Mouse (Mus musculus) intestine, postnatal 0 days (tissue): Measurements from ENCODE around the gene Tmem168. TPM values are rescaled to one million over a fixed set of nuclear protein-coding genes. Genes with fewer than 3 reads are reported as not detected.

Experiments
- ATAC-seq: fragments of 200-750 bp; cut with Nextera tagmentation; 2 replicates; pipeline ENCODE4 v1.8.0; 2017; ENCODE audit warnings: mild to moderate bottlenecking, moderate TSS enrichment, moderate library complexity
- H3K27ac ChIP-seq: fragments of 300-500 bp; sonication (generic); 2 replicates; pipeline ENCODE4 v1.5.1; 2014; ENCODE audit warnings: mild to moderate bottlenecking, low read depth, low read length, moderate library complexity
- H3K27me3 ChIP-seq: fragments of 300-500 bp; sonication (generic); replicated peaks from 2 replicates; pipeline ENCODE4 v1.6.1; 2014; ENCODE audit warnings: low read length, mixed read lengths; ENCODE audit not compliant: control insufficient read depth, insufficient read depth
- H3K36me3 ChIP-seq: fragments of 300-500 bp; sonication (generic); 2 replicates; pipeline ENCODE4 v1.6.1; 2014; ENCODE audit warnings: mild to moderate bottlenecking, moderate library complexity; ENCODE audit not compliant: control insufficient read depth, insufficient read depth
- H3K4me1 ChIP-seq: fragments of 300-500 bp; sonication (generic); replicated peaks from 2 replicates; pipeline ENCODE4 v1.6.1; 2014; ENCODE audit warnings: antibody characterized with exemption, low read length, mixed read lengths; ENCODE audit not compliant: control insufficient read depth, insufficient read depth
- H3K4me2 ChIP-seq: fragments of 300-500 bp; sonication (generic); replicated peaks from 2 replicates; pipeline ENCODE4 v1.6.1; 2014; ENCODE audit warnings: low read depth, mild to moderate bottlenecking, moderate library complexity
- H3K4me3 ChIP-seq: fragments of 300-500 bp; sonication (generic); 2 replicates; pipeline ENCODE4 v1.5.1; 2014; ENCODE audit warnings: low read depth, low read length
- H3K9ac ChIP-seq: fragments of 300-500 bp; sonication (generic); 2 replicates; pipeline ENCODE4 v1.6.1; 2014; ENCODE audit warnings: mild to moderate bottlenecking, low read depth, low read length
- H3K9me3 ChIP-seq: fragments of 300-500 bp; sonication (generic); 2 replicates; pipeline ENCODE4 v1.6.1; 2016; ENCODE audit warnings: mixed run types; ENCODE audit not compliant: control insufficient read depth
- CTCF ChIP-seq: sonication (generic); IDR thresholded peaks from 2 replicates; pipeline ENCODE4 v1.5.1; 2016; ENCODE audit warnings: low read depth, mild to moderate bottlenecking, control low read depth, antibody characterized with exemption, moderate library complexity
- WGBS: fragments of 180-500 bp; shearing (Covaris S2); extraction: QIAGEN DNeasy Blood & Tissue Kit; methylation state at CpG from one replicate; pipeline ENCODE4 v1.1.7; 2014; 5-methylcytosine and 5-hydroxymethylcytosine counted together
- polyA plus RNA-seq: library from polyadenylated mRNA; unstranded; fragments of >200 nt; fragmentation: Nextera tagmentation; extraction: Ambion mirVana; gene quantifications from 2 replicates; pipeline ENCODE4 v1.2.1, GENCODE M21; 2015

Tmem168 gene
- polyA plus RNA-seq, 1 experiment from 2014 or later, result 13.0 TPM

DNA sequence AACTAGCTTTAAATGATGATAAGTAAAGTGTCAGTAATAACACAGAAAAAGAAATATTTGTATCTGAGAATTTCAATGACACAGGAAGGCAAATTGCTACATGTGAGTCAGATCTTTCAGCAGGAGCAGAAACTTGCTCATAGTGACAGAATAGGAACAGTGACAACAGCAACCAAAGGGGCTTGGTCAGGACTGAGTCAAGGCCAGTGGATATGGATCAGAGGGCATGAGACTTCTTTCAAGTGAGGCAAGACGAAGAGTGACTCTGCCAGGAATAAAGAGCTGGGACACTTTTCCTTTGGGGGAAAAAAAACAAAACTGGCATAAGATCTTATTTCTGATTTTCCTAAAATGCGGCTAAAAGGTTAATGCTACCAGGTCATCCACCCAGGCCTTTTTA is 52.6 kb downstream of the Tmem168 start:
- Histone ChIP-seq H3K4me1 (no peaks in the 10 kb centered on the region), H3K9me3 (no peaks in the 10 kb centered on the region), H3K9ac (no peak overlapping the region), H3K27me3 (no peaks in the 10 kb centered on the region), H3K4me3 (no peak overlapping the region), H3K4me2 (no peak overlapping the region), H3K27ac (no peak overlapping the region), H3K36me3 (no peaks in the 10 kb centered on the region)
- no peak for TF ChIP-seq CTCF
- 73% methylated on average over 2 of the region's 2 CpGs for whole genome bisulfite sequencing
- no peak for ATAC-seq

DNA sequence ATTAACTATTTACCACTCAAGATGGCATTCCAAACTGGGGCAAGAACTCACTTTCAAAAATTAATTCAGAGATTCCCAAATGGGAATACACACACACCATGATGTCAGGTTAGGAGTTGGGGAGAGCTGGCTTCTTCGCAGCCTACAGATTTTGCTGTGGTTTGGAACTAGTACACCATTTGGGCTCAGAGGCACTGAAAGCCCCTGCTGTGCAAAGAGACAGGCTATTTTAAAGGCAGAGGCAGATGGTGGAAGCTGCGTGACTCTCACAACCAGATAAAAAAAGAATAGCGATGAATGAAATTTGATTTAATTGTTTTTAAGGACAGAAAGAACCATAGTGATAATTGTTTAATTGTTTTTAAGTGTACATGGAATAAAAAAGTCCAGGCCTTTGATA is 66.1 kb downstream of the Tmem168 start:
- no peak overlapping the region for H3K27ac ChIP-seq
- no peak for TF ChIP-seq CTCF
- H3K27me3 ChIP-seq, result no peaks in the 10 kb centered on the region
- no peaks in the 10 kb centered on the region for H3K4me1 ChIP-seq
- ATAC-seq, result no peak
- no peak overlapping the region for H3K4me3 ChIP-seq
- no peak overlapping the region for H3K9ac ChIP-seq
- no peak overlapping the region for H3K4me2 ChIP-seq
- no peaks in the 10 kb centered on the region for H3K36me3 ChIP-seq
- no peaks in the 10 kb centered on the region for H3K9me3 ChIP-seq
- WGBS, result 92% methylated on average over 3 of the region's 3 CpGs

DNA sequence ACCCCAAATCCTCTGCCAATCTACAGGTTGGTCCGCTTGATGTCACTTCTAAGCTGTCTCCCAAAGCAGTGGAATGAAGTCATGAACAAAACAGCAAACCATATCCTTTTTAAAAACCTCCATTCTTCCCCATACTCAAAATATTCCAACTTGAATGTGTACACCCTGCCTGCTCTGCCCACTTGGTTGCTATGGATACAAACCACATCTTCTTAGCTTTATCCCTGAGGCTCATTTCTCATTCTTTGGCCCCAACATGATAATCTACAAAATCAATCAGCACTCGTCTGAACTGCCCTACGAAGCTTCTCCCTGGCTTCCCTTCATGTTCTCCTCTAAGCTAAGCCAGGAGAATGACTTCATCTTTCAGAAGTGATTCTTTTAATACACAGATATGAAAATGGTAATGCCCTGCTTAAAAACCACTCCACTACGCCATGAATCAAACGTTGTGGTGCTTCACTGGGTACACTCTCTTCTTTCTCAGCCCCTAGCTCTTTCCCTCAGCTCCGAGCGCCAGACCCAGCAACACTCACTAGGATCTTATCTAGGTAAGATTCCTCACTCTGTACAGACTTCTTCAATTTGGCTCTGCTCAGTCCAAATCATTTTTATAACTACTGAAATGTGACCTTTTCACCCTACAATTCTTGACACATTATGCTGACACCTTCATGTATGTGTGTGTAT is 70.5 kb downstream of the Tmem168 start:
- no peak for ATAC-seq
- H3K9me3 ChIP-seq, result no peaks in the 10 kb centered on the region
- H3K4me2 ChIP-seq, result no peak overlapping the region
- no peak overlapping the region for H3K27ac ChIP-seq
- no peak for TF ChIP-seq CTCF
- no peaks in the 10 kb centered on the region for H3K27me3 ChIP-seq
- WGBS, result 74% methylated on average over 7 of the region's 7 CpGs
- H3K4me3 ChIP-seq, result no peak overlapping the region
- H3K9ac ChIP-seq, result no peak overlapping the region
- no peaks in the 10 kb centered on the region for H3K36me3 ChIP-seq
- H3K4me1 ChIP-seq, result no peaks in the 10 kb centered on the region

Other genes starting within 250 kb of the Tmem168 start
- gene Bmt2, start 69.9 kb upstream of the Tmem168 start, polyA plus RNA-seq, result 5.8 and 6.5 TPM in 2 replicates
- 2.8 and 3.9 TPM in 2 replicates for gene Gpr85, start 231.8 kb upstream of the Tmem168 start, polyA plus RNA-seq